Mouse (Mus musculus) liver, adult 2 months (tissue): Measurements from ENCODE around the gene Olfr70. TPM values are rescaled to one million over a fixed set of nuclear protein-coding genes. Genes with fewer than 3 reads are reported as not detected.
A peak's percentile ranks its signal among the peaks of the same experiment; 100 is the strongest.

Experiments
- DNase-seq: peaks from one replicate; pipeline ENCODE4 v3.0.0-alpha.2; 2011; ENCODE audit warnings: low read depth, low spot score; ENCODE audit errors: extremely low read depth
- H3K27ac ChIP-seq: fragments of 200-500 bp; replicated peaks from 2 replicates; pipeline ENCODE4 v1.5.1; 2012; ENCODE audit warnings: low read depth, mild to moderate bottlenecking, control low read depth, inconsistent platforms, low read length; ENCODE audit not compliant: insufficient read depth
- H3K27me3 ChIP-seq: fragments of 200-500 bp; 2 replicates; pipeline ENCODE4 v1.6.1; 2012; ENCODE audit warnings: mild to moderate bottlenecking, moderate library complexity, low read length, inconsistent platforms; ENCODE audit not compliant: control insufficient read depth, insufficient read depth
- H3K36me3 ChIP-seq: fragments of 200-500 bp; 2 replicates; pipeline ENCODE4 v1.6.1; 2012; ENCODE audit warnings: low read length, inconsistent platforms; ENCODE audit not compliant: control insufficient read depth, insufficient read depth
- H3K4me1 ChIP-seq: fragments of 200-500 bp; 2 replicates; pipeline ENCODE4 v1.6.1; 2011; ENCODE audit warnings: low read length; ENCODE audit not compliant: control insufficient read depth, insufficient read depth
- H3K4me3 ChIP-seq: fragments of 200-500 bp; 2 replicates; pipeline ENCODE4 v1.5.1; 2011; ENCODE audit warnings: low read depth, mild to moderate bottlenecking, control low read depth, low read length, moderate library complexity; ENCODE audit not compliant: insufficient read depth
- H3K79me2 ChIP-seq: fragments of 200-500 bp; 2 replicates; pipeline ENCODE4 v1.6.1; 2012; ENCODE audit warnings: inconsistent platforms, mild to moderate bottlenecking, low read length, moderate library complexity; ENCODE audit not compliant: control insufficient read depth, insufficient read depth
- H3K9ac ChIP-seq: fragments of 200-500 bp; 2 replicates; pipeline ENCODE4 v1.6.1; 2012; ENCODE audit warnings: low read depth, mild to moderate bottlenecking, control low read depth, inconsistent platforms, low read length
- CTCF ChIP-seq: fragments of 200-500 bp; IDR thresholded peaks from 2 replicates; pipeline ENCODE4 v1.5.1; 2011; ENCODE audit warnings: low read depth, low read length, control low read depth
- POLR2A ChIP-seq: fragments of 200-500 bp; IDR thresholded peaks from 2 replicates; pipeline ENCODE4 v1.6.1; 2011; ENCODE audit warnings: low read length, control low read depth; ENCODE audit not compliant: insufficient read depth; ENCODE audit errors: extremely low read depth
- WGBS: fragments of 180-500 bp; shearing (Covaris S2); methylation state at CpG from one replicate; pipeline ENCODE4 v1.1.7; 2018; 5-methylcytosine and 5-hydroxymethylcytosine counted together
- polyA plus RNA-seq: library from polyadenylated mRNA; depleted of rRNA; stranded (reverse); fragments of >200 nt; gene quantifications from 2 replicates; pipeline ENCODE4 v1.2.3, GENCODE M21; 2012
- total RNA-seq: library from RNA; depleted of rRNA; stranded (reverse); fragments of >200 nt; gene quantifications from 2 replicates; pipeline ENCODE4 v1.2.3, GENCODE M21; 2014

Olfr70 gene
- total and polyA plus RNA-seq, 2 experiments: not detected

DNA sequence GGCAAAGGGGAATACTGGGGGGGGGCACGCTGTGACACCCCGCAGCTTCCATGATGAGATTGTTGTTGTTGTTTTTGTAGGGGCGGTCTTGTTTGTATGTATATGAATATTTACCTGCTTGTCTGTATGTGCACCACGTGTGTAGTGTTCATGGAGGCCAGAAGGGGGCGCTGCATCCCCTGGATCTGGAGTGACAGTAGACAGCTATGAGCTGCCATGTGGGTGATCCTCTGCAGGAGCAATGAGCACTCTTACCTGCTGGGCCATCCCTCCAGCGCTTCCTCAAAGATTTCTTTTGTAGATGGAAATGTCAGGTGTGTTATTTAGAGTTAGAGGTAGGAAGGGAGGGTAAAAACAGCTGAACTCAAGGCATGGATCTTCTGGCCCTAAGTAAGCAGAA lies 2.8 kb upstream of the Olfr70 start:
- Histone ChIP-seq H3K79me2 (no peaks in the 10 kb centered on the region), H3K4me1 (no peaks in the 10 kb centered on the region), H3K36me3 (no peaks in the 10 kb centered on the region), H3K4me3 (no peak overlapping the region), H3K9ac (no peak overlapping the region), H3K27ac (no peak overlapping the region), H3K27me3 (0 out of 2 replicates have a peak, but pooled peaks cover 2% of the 10 kb centered on the region)
- 74% methylated on average over 6 of the region's 6 CpGs for WGBS
- DNase-seq: no peak
- TF ChIP-seq POLR2A (no peak), CTCF (peak; percentile 46)

DNA sequence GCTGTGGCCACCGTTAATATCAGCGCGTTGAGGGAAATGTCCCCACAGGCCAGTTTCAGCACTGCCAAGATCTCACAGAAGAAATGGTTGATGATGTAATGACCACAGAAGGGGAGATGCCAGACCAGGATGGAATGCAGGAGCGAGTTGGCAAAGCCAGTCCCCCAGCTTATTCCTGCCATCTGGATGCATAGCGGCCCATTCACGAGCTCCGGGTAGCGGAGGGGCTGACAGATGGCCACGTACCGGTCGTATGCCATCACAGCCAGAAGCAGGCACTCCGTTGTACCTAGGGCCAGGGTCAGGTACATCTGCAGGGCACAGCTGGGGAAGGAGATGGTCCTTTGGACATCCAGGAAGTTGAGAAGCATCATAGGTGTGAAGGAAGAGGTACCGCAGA lies 4.0 kb downstream of the Olfr70 start:
- 94% methylated on average over 13 of the region's 13 CpGs for WGBS
- no peak overlapping the region for H3K27ac ChIP-seq
- H3K4me1 ChIP-seq: no peaks in the 10 kb centered on the region
- H3K36me3 ChIP-seq: no peaks in the 10 kb centered on the region
- H3K79me2 ChIP-seq: no peaks in the 10 kb centered on the region
- TF ChIP-seq CTCF (no peak), POLR2A (no peak)
- H3K27me3 ChIP-seq: no peaks in the 10 kb centered on the region
- DNase-seq: no peak
- H3K9ac ChIP-seq: no peak overlapping the region
- no peak overlapping the region for H3K4me3 ChIP-seq

DNA sequence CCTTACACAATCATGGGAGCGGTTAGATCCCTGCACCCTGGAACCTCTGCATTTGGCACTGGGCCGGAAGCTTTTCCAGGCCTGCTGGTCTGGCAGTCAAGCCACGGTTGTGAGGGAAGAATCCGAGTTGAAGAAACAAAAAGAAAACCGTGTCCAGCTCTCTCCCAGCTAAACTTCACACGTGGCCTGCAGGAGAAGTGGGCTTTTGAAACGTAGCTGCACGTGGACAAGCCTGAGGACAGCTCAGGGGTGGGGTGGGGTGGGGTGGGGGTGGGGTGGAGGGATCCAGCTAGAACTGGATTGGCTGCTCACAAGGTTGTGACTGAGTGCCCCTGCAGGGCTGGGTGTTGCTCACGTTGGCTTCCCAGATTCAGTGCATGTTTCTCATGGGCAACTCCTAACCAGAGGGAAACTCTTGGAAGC lies 5.3 kb downstream of the Olfr70 start:
- Histone ChIP-seq H3K4me3 (no peak overlapping the region), H3K27ac (no peak overlapping the region), H3K36me3 (no peaks in the 10 kb centered on the region), H3K79me2 (no peaks in the 10 kb centered on the region), H3K9ac (no peak overlapping the region), H3K4me1 (no peaks in the 10 kb centered on the region), H3K27me3 (no peaks in the 10 kb centered on the region)
- peak; percentile 19 for DNase-seq
- WGBS: 37% methylated on average over 9 of the region's 9 CpGs
- TF ChIP-seq CTCF (no peak), POLR2A (no peak)

DNA sequence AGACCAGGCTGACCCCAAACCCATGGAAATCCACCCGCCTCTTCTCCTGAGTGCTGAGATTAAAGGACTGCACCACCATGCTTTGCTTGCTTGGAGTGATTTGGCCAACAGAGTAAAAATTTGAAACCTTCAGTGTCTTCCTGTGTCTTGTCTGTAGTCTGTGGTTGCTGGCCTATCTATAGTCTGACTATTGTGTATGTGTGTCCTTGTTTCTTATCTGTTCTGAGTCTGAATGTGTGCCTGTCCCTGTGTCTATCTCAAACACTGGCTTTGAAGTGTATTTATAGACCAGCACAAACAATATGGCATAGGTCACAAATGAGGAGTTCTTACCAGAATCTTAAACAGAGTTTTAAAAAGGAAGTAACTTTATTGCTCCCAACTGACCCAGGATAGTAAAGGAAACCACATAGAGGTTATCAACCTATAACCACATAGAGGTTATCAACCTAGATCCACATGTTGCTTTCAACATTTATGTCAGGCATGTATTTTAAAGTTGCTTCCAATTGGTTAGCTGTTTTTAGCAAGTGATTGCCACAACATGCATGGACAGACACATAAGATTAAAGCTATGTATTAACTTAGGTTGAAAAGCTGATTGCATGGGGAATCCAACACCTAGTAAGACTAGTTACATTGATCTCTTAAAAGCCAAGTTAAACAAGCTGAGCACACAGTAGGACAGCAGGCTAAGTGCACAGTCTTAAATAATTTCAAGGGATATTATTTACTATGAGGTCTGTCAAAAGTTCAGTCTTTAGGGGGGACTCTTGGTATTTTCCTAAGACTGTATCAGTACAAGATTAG lies 6.0 kb downstream of the Olfr70 start:
- no peaks in the 10 kb centered on the region for H3K79me2 ChIP-seq
- DNase-seq: no peak
- 94% methylated on average over 1 of the region's 1 CpGs for WGBS
- no peaks in the 10 kb centered on the region for H3K36me3 ChIP-seq
- no peak overlapping the region for H3K27ac ChIP-seq
- H3K4me1 ChIP-seq: no peaks in the 10 kb centered on the region
- no peak overlapping the region for H3K4me3 ChIP-seq
- TF ChIP-seq POLR2A: no peak
- TF ChIP-seq CTCF: no peak
- no peaks in the 10 kb centered on the region for H3K27me3 ChIP-seq
- H3K9ac ChIP-seq: no peak overlapping the region

DNA sequence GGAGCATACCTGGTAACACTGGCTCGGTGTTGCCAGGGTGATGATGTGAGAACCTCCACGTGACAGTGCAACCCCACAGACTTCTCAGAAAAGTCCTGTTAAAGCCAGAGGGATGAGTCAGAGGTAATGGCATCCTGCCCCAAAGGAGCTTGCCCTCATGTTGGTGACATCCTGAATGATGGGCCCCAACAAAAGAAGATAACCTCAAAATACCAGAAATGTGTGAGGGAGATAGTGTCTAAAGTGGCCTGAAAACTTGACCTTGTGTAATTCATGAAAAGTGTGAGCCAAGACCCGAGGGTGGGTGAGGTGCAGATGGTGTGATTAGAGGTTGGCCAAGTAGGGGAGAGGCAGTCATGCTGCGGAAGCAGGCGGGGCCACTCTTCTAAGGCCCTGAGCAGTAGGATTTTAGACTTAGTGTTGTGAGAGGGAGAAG lies 6.8 kb downstream of the Olfr70 start:
- Histone ChIP-seq H3K4me3 (no peak overlapping the region), H3K79me2 (no peaks in the 10 kb centered on the region), H3K36me3 (no peaks in the 10 kb centered on the region), H3K27me3 (no peaks in the 10 kb centered on the region), H3K9ac (no peak overlapping the region), H3K4me1 (no peaks in the 10 kb centered on the region), H3K27ac (no peak overlapping the region)
- no peak for TF ChIP-seq POLR2A
- TF ChIP-seq CTCF: no peak
- DNase-seq: no peak
- WGBS: 75% methylated on average over 5 of the region's 5 CpGs

DNA sequence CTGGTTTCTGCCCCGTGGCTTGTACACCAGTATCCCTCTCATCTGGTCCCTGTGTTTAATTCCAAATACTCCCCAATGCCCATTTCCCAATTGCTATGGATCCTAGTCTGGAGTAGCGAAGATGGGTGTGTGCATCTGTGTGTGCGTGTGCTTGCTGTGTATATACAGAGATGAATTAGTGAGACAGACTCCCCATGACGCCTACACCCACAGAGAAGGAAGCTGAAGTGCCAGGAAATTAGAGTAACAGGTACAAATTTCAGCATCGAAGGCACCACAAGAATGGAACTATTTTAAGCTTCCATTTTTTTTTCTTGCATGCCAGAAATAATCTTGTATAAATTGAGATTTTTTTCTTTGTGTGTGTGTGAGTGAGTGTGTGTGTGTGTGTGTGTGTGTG lies 9.6 kb downstream of the Olfr70 start:
- DNase-seq: no peak
- Histone ChIP-seq H3K27me3 (no peaks in the 10 kb centered on the region), H3K36me3 (no peaks in the 10 kb centered on the region), H3K4me1 (no peaks in the 10 kb centered on the region), H3K27ac (no peak overlapping the region), H3K9ac (no peak overlapping the region), H3K4me3 (no peak overlapping the region), H3K79me2 (no peaks in the 10 kb centered on the region)
- 78% methylated on average over 5 of the region's 5 CpGs for WGBS
- TF ChIP-seq CTCF (no peak), POLR2A (no peak)
